Mouse (Mus musculus) cerebellum, postnatal 14 days (tissue): ENCODE results near the gene 1500011B03Rik.
A peak's percentile ranks its signal among the peaks of the same experiment; 100 is the strongest.

Experiments
- DNase-seq, 2 experiments: peaks; one replicate each; pipeline ENCODE4 v3.0.0; 2021; ENCODE audit warnings: mixed read lengths in 2 of 2

The 1500011B03Rik gene

GRCm38 (mm10) chr5:114779956-114780489, 43.2 kb downstream of the 1500011B03Rik start:
- DNase-seq: no peak

- no peak for DNase-seq
Measured at GRCm38 (mm10) chr5:114776174-114776573, 47.1 kb downstream of the 1500011B03Rik start.

- no peak for DNase-seq
Measured at GRCm38 (mm10) chr5:114775056-114775979, 48.0 kb downstream of the 1500011B03Rik start, which contains the start of gene Git2. Git2 (minus strand) TSS chr5:114775517.

- DNase-seq: peak; percentile 94
Measured at GRCm38 (mm10) chr5:114774403-114775051, 48.7 kb downstream of the 1500011B03Rik start, which contains the start of gene Ankrd13a. Ankrd13a (plus strand) TSS chr5:114774677.

GRCm38 (mm10) chr5:114773780-114774179, 49.5 kb downstream of the 1500011B03Rik start:
- no peak for DNase-seq

GRCm38 (mm10) chr5:114773211-114773710, 50.0 kb downstream of the 1500011B03Rik start:
- DNase-seq: peak; percentile 98 to 99

GRCm38 (mm10) chr5:114772456-114773203, 50.6 kb downstream of the 1500011B03Rik start:
- peak; percentile 71 to 77 for DNase-seq

GRCm38 (mm10) chr5:114771796-114772195, 51.5 kb downstream of the 1500011B03Rik start:
- no peak for DNase-seq

GRCm38 (mm10) chr5:114769786-114770185, 53.5 kb downstream of the 1500011B03Rik start:
- peak in 1 of 2 experiments; percentile 26 for DNase-seq

- peak in 1 of 2 experiments; percentile 42 for DNase-seq
Measured at GRCm38 (mm10) chr5:114767185-114767584, 56.1 kb downstream of the 1500011B03Rik start.

GRCm38 (mm10) chr5:114766686-114767085, 56.6 kb downstream of the 1500011B03Rik start:
- peak in 1 of 2 experiments; percentile 49 for DNase-seq

GRCm38 (mm10) chr5:114764812-114765735, 58.2 kb downstream of the 1500011B03Rik start:
- DNase-seq: peak; percentile 84 to 87

GRCm38 (mm10) chr5:114761980-114762379, 61.3 kb downstream of the 1500011B03Rik start:
- no peak for DNase-seq

- DNase-seq: no peak
Measured at GRCm38 (mm10) chr5:114759536-114760090, 63.7 kb downstream of the 1500011B03Rik start.
